Mouse (Mus musculus): ENCODE measurements around the gene Zbtb17. TPM values are rescaled to one million over a fixed set of nuclear protein-coding genes. Genes with fewer than 3 reads are reported as not detected.

Zbtb17 gene
- total RNA-seq, 2 experiments from 2014 or later = 45.3 to 46.4 TPM

DNA sequence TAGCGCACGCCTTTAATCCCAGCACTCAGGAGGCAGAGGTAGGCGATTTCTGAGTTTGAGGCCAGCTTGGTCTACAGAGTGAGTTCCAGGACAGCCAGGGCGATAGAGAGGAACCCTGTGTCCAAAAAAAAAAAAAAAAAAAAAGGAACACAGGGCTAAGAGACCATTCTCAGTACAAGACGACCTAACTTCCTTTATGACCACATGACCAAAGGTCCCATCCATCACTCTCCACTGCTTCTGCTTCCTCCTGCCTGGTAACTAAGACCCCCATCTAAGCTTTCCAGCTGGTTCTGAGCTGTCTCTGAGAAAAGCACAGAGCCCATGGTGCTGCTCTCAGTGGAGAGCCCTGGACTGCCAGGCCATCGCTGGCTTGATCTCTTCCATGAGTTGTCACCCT, 67.7 kb downstream of the Zbtb17 start:
- no peak for DNase-seq (ENCODE audit: extremely low spot score in 1 of 2, low spot score in 2 of 2)
- no peak overlapping the region for H3K27ac ChIP-seq
- no peak overlapping the region for H3K4me3 ChIP-seq
- intact Hi-C loops (cut with DNase I) = no loop called here
- TF ChIP-seq CTCF (IDR thresholded peaks at IDR 0.05) = no peak

DNA sequence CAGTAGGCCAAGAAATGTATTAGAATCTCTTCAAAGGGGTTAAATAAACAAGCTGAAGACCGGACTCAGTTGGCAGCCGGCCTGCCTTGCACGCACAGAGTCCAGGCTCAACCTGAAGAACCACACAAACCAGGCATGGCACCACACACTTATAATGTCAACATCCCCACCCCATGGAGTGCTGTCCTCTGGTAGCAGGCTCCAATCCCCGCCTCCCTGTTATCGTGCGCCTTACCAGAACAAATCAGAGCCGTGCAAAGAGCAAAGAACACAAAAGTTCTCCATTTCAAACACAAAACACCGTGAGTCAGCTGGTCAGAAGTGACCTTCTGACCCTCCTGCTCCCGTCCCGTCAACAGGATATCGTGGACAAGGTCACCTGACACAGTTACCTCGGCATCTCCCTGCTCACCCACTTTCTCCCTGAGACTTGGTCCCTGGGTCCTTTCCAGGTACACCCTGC, 69.8 kb downstream of the Zbtb17 start:
- Histone ChIP-seq H3K4me3 (no peak overlapping the region), H3K27ac (no peak overlapping the region)
- no peak for DNase-seq (ENCODE audit: extremely low spot score in 1 of 2, low spot score in 2 of 2)
- TF ChIP-seq CTCF (IDR thresholded peaks at IDR 0.05) = no peak
- intact Hi-C loops (cut with DNase I) = no loop called here

Other genes with a start within 250 kb of the Zbtb17 start
- 1 to 10 TPM; 2.7 to 4.4 TPM for gene Rsg1, start 230.7 kb upstream of the Zbtb17 start, total RNA-seq (2021)
- gene Arhgef19, start 205.2 kb upstream of the Zbtb17 start, total RNA-seq (2021) = 10 to 100 TPM; 17.1 to 18.2 TPM
- gene Epha2, start 143.4 kb upstream of the Zbtb17 start, total RNA-seq (2021) = 1 to 10 TPM; 1.3 to 1.9 TPM
- gene Fam131c, start 76.4 kb upstream of the Zbtb17 start, total RNA-seq (2021) = 1 to 10 TPM; 3.4 to 4.7 TPM
- under 1 TPM in 1 of 2 experiments, not detected in 1; 0.36 TPM for gene Clcnka, start 45.9 kb upstream of the Zbtb17 start, total RNA-seq (2021)
- not detected for gene Clcnkb, start 28.6 kb upstream of the Zbtb17 start, total RNA-seq (2021)
- under 1 TPM; 0.40 to 0.57 TPM for gene Hspb7, start 23.9 kb upstream of the Zbtb17 start, total RNA-seq (2021)
- gene Srarp, start 8.5 kb upstream of the Zbtb17 start, total RNA-seq (2021) = 1 to 10 TPM; 3.8 to 4.2 TPM
- 10 to 100 TPM; 68.0 to 73.2 TPM for gene Spen, start 93.9 kb downstream of the Zbtb17 start, total RNA-seq (2021)
- 1 to 10 TPM in 1 of 2 experiments, under 1 TPM in 1; 0.75 to 1.1 TPM for gene Fblim1, start 161.4 kb downstream of the Zbtb17 start, total RNA-seq (2021)
- gene Tmem82, start 174.0 kb downstream of the Zbtb17 start, total RNA-seq (2021) = 1 to 10 TPM in 1 of 2 experiments, under 1 TPM in 1; 0.30 to 1.1 TPM
- gene Slc25a34, start 179.2 kb downstream of the Zbtb17 start, total RNA-seq (2021) = 1 to 10 TPM; 3.2 TPM
- gene Plekhm2, start 220.2 kb downstream of the Zbtb17 start, total RNA-seq (2021) = 10 to 100 TPM; 90.1 to 94.2 TPM
- gene Rsc1a1, start 240.9 kb downstream of the Zbtb17 start, total RNA-seq (2021) = 1 to 10 TPM; 1.1 to 1.2 TPM